Mouse (Mus musculus): ENCODE measurements around the gene Irf9.

- TF ChIP-seq NANOG (IDR thresholded peaks at IDR 0.05; ENCODE audit: borderline replicate concordance, low read length) (no peak), CTCF (conservative IDR thresholded peaks at IDR 0.05; ENCODE audit: low read length) (no peak)
Observed at GRCm38 (mm10) chr14:55584303-55584701, 19.1 kb upstream of the Irf9 start.

Data from E14TG2a.4 (cell line).